Mouse (Mus musculus): ENCODE measurements around the gene Oxct2a. TPM values are rescaled to one million over a fixed set of nuclear protein-coding genes. Genes with fewer than 3 reads are reported as not detected.

Oxct2a gene
- polyA plus RNA-seq, 1 experiment: not detected

DNA sequence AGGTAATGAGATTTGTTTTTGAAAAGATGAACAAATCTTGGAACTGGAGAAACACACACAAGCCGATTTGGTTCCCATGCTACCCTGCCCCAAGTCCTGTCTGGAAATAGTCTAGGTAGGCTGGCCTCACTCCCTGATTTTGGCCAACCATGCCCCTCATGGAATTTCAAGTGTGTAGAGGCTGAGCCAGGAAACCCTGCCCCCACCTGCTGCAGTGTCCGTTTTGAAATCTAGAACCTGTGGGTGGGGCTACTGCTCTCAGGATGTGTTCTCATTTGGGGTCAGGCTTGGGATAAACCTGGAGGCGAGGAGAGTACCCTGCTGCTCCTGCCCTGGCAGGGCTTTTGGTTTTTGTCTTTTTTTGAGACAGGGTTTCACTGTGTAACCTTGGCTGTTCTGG lies 15.1 kb downstream of the Oxct2a start:
- no peak for DNase-seq
- Histone ChIP-seq H3K4me3 (replicated peaks; ENCODE audit: insufficient read depth, low read depth, low read length) (no peak overlapping the region), H3K4me1 (ENCODE audit: control insufficient read depth, insufficient read depth, low read length) (no peaks in the 10 kb centered on the region), H3K27ac (ENCODE audit: insufficient read depth, low read length) (no peak overlapping the region), H3K27me3 (ENCODE audit: control insufficient read depth, insufficient read depth, low read length) (no peaks in the 10 kb centered on the region)
- no peak for TF ChIP-seq CTCF (IDR thresholded peaks at IDR 0.05; ENCODE audit: borderline replicate concordance, insufficient read depth, low read depth, low read length)
- TF ChIP-seq POLR2A (IDR thresholded peaks at IDR 0.05; ENCODE audit: borderline replicate concordance, insufficient read depth, low read length): no peak
- WGBS: 50% methylated on average over 3 of the region's 3 CpGs

DNA sequence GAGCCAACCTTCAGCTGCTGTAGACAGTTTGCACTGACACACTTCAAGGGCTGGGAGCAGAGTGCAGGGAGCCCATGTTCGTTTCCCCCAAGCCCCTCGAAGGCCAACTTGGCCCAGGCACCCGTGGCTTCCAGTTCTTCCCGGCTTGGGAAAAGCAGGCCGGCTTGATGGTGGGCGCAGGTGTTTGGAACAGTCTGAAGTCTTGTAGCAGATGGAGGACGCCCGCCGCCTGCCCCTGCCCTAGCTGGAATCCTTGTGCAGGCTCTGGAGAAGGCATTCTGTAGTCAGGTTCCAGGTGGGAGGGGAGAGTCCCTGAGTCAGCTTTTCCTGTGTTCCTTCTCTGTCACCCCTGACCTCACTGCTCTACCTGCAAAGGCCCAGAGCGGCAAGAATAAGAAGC lies 16.4 kb downstream of the Oxct2a start:
- H3K27me3 ChIP-seq (ENCODE audit: control insufficient read depth, insufficient read depth, low read length): no peaks in the 10 kb centered on the region
- no peak for TF ChIP-seq POLR2A (IDR thresholded peaks at IDR 0.05; ENCODE audit: borderline replicate concordance, insufficient read depth, low read length)
- no peak for TF ChIP-seq CTCF (IDR thresholded peaks at IDR 0.05; ENCODE audit: borderline replicate concordance, insufficient read depth, low read depth, low read length)
- no peak for DNase-seq
- 22% methylated on average over 10 of the region's 10 CpGs for WGBS
- H3K4me1 ChIP-seq (ENCODE audit: control insufficient read depth, insufficient read depth, low read length): no peaks in the 10 kb centered on the region
- no peak overlapping the region for H3K4me3 ChIP-seq (replicated peaks; ENCODE audit: insufficient read depth, low read depth, low read length)
- H3K27ac ChIP-seq (ENCODE audit: insufficient read depth, low read length): no peak overlapping the region

DNA sequence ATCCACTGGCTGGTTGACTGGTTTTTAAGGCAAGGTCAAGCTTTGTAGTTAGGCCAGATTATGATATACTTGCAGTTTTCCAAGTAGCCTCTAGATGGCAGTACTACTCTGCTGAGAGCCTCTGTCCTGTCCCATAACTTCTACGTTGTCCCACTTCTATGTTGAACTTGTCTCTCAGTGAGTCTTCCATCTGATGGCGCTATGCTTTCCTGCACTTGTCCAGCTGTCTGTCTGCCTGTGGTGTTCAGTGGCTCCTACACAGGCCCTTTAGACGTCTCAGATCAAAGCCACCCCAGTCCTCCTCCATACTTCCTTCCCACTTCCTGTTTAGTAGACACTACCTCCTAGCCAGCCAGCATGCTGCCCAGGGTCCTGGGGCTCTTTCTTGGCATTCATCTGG lies 17.6 kb downstream of the Oxct2a start:
- 15% methylated on average over 3 of the region's 3 CpGs for WGBS

DNA sequence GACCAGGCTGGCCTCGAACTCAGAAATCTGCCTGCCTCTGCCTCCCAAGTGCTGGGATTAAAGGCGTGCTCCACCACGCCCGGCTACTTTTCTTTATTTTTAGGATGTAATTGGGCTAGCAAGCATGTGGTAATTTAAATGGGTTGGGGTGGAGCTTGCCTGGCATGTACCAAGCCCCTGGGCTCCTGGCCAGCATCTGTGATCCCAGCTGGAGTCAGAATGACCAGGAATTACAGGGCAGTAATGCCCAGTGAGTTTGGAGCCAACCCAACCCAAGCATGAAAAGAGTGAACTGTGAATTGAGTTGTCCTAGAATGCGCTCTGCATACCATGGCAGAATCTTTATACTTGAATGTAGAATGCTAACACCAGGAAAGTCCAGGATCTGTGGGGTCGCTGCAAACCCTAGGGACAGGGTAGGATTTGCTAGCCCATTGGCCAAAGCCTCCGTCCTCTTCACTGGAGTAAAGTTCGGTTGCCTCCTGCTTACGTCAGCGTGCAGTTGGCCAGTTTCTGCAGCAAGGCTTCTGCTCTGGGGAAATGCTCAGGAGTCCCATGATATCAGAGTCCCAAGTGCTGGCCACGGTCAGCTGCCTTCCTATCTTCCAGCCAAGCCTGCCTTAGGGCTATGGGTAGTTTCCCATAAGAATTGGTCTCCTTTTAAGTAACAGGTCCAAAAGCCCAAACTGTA lies 24.3 kb downstream of the Oxct2a start:
- TF ChIP-seq POLR2A (IDR thresholded peaks at IDR 0.05; ENCODE audit: borderline replicate concordance, insufficient read depth, low read length) (no peak), CTCF (IDR thresholded peaks at IDR 0.05; ENCODE audit: borderline replicate concordance, insufficient read depth, low read depth, low read length) (no peak)
- H3K27me3 ChIP-seq (ENCODE audit: control insufficient read depth, insufficient read depth, low read length): no peaks in the 10 kb centered on the region
- no peaks in the 10 kb centered on the region for H3K4me1 ChIP-seq (ENCODE audit: control insufficient read depth, insufficient read depth, low read length)
- DNase-seq: peak; percentile 54 to 71
- 37% methylated on average over 11 of the region's 11 CpGs for WGBS
- H3K27ac ChIP-seq (ENCODE audit: insufficient read depth, low read length): no peak overlapping the region
- no peak overlapping the region for H3K4me3 ChIP-seq (replicated peaks; ENCODE audit: insufficient read depth, low read depth, low read length)

More for the DNA sequence above, 17.6 kb downstream of the Oxct2a start:
- DNase-seq: peak; percentile 28 to 48
- Histone ChIP-seq H3K27me3 (ENCODE audit: control insufficient read depth, insufficient read depth, low read length) (no peaks in the 10 kb centered on the region), H3K4me3 (replicated peaks; ENCODE audit: insufficient read depth, low read depth, low read length) (no peak overlapping the region), H3K4me1 (ENCODE audit: control insufficient read depth, insufficient read depth, low read length) (no peaks in the 10 kb centered on the region), H3K27ac (ENCODE audit: insufficient read depth, low read length) (no peak overlapping the region)
- TF ChIP-seq POLR2A (IDR thresholded peaks at IDR 0.05; ENCODE audit: borderline replicate concordance, insufficient read depth, low read length) (no peak), CTCF (IDR thresholded peaks at IDR 0.05; ENCODE audit: borderline replicate concordance, insufficient read depth, low read depth, low read length) (peak; percentile 66; the same call in 1 of the 2 replicates)

DNA sequence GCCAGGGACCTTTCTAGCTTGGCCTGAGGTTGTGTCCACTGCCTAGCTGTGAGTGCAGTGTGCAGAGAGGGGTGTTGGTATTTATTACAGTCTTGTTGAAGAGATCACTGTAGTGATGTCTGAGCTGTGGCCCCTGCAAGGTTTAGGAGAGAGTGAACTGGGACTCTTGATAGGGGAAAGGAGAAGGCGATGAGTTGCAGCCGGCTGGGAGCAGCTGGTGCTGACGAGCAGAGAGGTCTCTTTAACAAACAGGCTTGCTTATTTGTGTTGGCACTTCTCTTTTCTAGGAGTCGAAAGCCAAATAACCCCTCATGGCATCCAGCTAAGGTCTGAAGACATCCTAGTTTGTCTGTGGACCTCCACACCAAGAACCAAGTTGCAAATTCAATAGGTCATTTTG lies 25.2 kb downstream of the Oxct2a start:
- DNase-seq: no peak
- Histone ChIP-seq H3K4me3 (replicated peaks; ENCODE audit: insufficient read depth, low read depth, low read length) (no peak overlapping the region), H3K4me1 (ENCODE audit: control insufficient read depth, insufficient read depth, low read length) (no peaks in the 10 kb centered on the region), H3K27me3 (ENCODE audit: control insufficient read depth, insufficient read depth, low read length) (no peaks in the 10 kb centered on the region), H3K27ac (ENCODE audit: insufficient read depth, low read length) (no peak overlapping the region)
- TF ChIP-seq CTCF (IDR thresholded peaks at IDR 0.05; ENCODE audit: borderline replicate concordance, insufficient read depth, low read depth, low read length) (no peak), POLR2A (IDR thresholded peaks at IDR 0.05; ENCODE audit: borderline replicate concordance, insufficient read depth, low read length) (no peak)
- 65% methylated on average over 4 of the region's 4 CpGs for WGBS

DNA sequence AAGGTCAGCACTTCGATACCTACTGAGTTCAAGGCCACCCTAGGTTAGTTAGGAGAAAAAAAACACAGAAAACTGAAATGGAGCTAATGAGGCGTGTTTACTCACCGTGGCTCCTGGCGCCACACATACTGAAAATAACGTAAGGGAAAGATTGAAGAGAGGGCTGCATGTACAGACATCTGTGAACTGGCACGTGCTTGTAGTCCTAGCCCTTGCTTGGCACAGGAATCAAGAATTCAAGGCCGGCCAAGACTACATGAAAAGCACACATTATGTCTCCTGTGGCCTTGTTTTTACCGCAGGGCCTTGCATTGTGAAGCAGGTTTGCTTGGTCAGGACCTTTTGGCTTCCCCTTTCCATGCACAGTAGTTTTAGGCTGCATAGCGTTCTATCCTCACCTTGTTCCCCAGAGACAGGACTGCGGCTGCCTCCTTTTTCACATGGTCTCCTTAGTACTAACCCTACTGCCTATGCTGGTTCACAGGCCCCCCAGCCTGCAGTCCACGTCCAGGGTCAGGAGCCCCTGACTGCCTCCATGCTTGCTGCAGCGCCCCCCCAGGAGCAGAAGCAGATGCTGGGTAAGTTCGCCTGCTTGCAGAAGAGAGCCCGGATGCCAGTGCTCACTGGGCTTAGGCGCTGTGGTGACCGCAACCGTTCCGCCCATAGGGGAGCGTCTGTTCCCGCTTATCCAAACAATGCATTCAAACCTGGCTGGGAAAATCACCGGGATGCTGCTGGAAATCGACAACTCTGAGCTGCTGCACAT lies 26.1 kb downstream of the Oxct2a start:
- Histone ChIP-seq H3K4me3 (replicated peaks; ENCODE audit: insufficient read depth, low read depth, low read length) (no peak overlapping the region), H3K27ac (ENCODE audit: insufficient read depth, low read length) (no peak overlapping the region), H3K27me3 (ENCODE audit: control insufficient read depth, insufficient read depth, low read length) (no peaks in the 10 kb centered on the region), H3K4me1 (ENCODE audit: control insufficient read depth, insufficient read depth, low read length) (no peaks in the 10 kb centered on the region)
- TF ChIP-seq POLR2A (IDR thresholded peaks at IDR 0.05; ENCODE audit: borderline replicate concordance, insufficient read depth, low read length) (no peak), CTCF (IDR thresholded peaks at IDR 0.05; ENCODE audit: borderline replicate concordance, insufficient read depth, low read depth, low read length) (no peak)
- 78% methylated on average over 22 of the region's 22 CpGs for WGBS
- DNase-seq: no peak

DNA sequence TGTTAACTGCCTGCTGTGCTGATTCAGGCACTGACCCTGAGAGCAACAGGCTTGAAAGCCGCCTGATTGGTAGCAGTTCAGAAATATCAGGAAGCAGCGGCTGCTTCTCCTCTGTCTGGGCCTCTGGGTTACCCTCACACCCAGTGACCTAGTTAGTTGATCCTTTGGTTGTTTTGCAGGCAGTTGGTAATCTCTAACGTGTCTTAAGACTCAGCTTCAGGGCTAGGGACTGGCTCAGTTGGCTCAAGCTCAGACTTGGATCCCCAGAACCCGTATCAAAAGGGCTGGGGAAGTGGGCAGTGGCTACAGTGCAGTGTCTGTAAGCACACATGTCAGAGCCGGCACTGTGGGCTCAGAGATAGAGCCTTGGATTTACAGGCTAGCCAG lies 27.3 kb downstream of the Oxct2a start:
- Histone ChIP-seq H3K27me3 (ENCODE audit: control insufficient read depth, insufficient read depth, low read length) (no peaks in the 10 kb centered on the region), H3K27ac (ENCODE audit: insufficient read depth, low read length) (no peak overlapping the region), H3K4me3 (replicated peaks; ENCODE audit: insufficient read depth, low read depth, low read length) (no peak overlapping the region), H3K4me1 (ENCODE audit: control insufficient read depth, insufficient read depth, low read length) (no peaks in the 10 kb centered on the region)
- TF ChIP-seq CTCF (IDR thresholded peaks at IDR 0.05; ENCODE audit: borderline replicate concordance, insufficient read depth, low read depth, low read length): no peak
- TF ChIP-seq POLR2A (IDR thresholded peaks at IDR 0.05; ENCODE audit: borderline replicate concordance, insufficient read depth, low read length): no peak
- 88% methylated on average over 5 of the region's 5 CpGs for WGBS
- DNase-seq: no peak

All from cerebellum, adult 2 months (tissue).